Mouse (Mus musculus) neural tube, embryonic 10.5 days (tissue): ENCODE data around the gene Trim47.
"Not testable (repeated sequence)": the region's sequence is repeated elsewhere in the genome, so short reads cannot be mapped to it uniquely, and the experiment has no call there.

Experiments used
- DNase-seq: peaks from one replicate; pipeline ENCODE4 v3.0.0-alpha.2; 2017; ENCODE audit warnings: low spot score; ENCODE audit errors: extremely low spot score

Trim47 gene

GRCm38 (mm10) chr11:116107777-116108285 lies 19.2 kb downstream of the Trim47 start:
- peak; percentile 42 for DNase-seq

DNA sequence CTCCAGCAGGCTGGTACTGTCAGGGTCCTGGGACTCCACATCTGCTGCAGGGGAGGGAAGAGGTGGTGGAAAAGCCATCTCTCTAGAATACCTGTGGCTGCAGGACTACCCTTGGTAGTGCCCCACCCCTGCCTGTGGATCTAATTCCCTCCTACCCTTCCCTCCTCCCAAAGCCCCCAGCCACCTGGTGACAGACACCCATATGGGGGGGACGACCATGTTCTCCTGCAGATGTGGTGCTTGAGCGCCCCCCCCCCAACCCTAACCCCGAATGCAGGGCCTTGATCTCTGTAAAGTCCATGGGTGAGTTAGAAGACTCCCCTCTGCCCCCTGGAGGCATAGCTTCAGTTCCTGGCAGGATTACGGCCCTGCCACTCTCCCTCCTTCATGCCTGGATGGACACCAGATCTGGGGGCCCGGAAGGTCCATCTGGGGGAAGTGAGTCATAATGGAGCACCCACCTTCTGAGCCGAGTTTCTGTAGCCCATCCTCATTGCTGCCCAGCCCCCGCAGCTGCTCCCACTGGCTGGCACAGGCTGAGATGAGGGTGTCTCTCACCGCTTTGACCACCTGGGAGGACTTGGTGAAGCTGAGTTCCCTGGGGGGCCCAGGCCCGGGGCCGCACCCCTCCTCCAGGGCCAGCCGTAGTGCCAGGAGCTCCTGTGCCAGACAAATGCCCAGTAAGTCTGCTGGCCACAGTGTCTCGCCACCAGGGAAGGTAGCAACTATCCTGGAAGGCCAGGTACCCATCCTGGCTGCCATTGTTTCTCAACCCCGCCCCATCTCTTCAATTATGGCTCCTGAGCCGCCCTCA lies 19.8 kb downstream of the Trim47 start:
- DNase-seq = no peak

DNA sequence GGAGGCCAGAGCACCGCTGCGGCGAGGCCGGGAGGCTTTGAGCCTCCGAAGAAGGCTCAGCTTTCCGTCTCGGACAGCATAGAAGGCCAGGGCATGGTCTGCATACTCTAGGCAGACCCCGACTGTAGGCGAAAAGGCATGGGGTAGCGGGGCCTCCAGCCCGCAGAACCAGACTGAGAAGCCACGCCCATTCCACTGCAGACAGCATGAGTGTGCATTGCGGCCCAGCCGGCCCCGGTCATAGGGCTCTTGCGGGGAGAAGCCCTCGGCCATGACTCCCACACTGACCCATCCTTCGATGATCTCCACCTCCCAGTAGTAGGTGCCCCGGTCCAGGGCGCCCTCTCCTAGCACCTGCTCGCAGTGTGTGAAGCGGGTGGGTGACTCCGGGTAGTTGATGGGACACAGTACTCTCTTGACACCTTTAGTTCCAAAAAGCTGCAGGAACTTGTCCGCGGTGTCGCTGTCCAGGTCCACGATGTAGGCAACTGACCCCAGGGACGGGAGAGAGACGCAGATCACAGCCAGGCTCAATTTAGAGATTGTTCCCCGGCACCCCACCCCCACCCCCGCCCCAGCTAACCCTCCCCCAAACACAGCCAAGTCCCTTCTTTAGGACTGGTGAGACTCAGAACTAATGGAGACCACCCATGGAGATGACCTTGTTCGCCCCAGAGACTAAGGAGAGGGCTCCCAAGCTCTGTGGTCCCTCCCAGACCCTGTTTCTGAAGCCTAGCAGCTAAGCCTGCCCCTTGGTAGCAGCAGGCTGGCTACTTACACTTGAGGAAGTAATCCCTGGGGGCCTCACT lies 20.7 kb downstream of the Trim47 start:
- peak; percentile 50 for DNase-seq

- no peak for DNase-seq
Observed at GRCm38 (mm10) chr11:116105065-116105464, 21.9 kb downstream of the Trim47 start.

DNA sequence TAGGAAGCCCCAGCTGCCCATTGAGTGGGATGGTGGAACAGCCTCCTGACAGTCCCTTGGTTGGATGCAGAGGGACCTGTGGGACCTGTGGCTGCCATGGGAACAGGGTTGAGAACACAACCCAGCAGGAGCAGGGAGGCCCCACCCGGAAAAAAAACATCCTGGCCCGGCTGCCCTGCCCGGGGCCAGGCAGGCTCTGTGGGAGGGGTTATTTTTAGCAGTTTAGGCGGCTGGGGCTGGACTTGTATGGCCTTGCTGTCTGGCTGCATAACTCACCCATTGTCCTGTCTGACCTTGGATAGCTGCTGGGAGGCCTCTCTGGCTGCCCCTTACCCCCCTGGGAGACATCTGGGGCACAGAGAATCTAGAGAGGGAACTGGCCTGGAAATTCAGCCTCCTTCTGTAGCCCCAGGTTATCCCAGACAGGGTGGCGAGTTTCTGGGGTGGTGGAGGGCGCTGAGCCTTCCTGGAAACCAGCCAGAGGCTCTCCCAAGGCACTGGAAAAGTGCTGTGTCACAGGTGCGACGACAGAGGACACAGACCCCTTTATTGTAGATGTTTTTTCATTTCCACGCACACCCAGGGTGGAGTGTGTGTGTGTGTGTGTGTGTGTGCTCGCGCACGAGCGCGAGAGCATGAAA lies 22.9 kb downstream of the Trim47 start:
- peak; percentile 56 for DNase-seq

DNA sequence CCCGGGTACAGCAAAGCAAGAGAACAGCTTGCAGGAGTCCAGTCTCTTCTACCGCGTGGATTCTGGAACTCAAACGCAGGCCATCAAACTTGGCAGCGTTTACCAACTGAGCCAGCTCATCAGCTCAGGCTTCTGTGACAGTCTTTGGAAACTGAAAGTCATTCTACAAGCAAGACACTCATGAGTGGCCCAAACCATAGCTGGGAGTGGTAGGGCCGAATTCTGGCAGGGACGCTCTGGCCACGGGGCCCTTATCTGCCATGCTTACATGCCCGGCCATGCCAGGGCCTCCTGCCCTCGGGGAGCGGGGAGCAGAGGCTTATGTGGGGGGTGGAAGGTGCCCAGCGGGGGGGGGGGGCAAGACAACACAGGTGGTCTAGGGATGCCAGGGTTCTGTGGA lies 23.4 kb downstream of the Trim47 start:
- no peak for DNase-seq

- DNase-seq = no peak
Observed at GRCm38 (mm10) chr11:116102472-116102871, 24.5 kb downstream of the Trim47 start.

DNA sequence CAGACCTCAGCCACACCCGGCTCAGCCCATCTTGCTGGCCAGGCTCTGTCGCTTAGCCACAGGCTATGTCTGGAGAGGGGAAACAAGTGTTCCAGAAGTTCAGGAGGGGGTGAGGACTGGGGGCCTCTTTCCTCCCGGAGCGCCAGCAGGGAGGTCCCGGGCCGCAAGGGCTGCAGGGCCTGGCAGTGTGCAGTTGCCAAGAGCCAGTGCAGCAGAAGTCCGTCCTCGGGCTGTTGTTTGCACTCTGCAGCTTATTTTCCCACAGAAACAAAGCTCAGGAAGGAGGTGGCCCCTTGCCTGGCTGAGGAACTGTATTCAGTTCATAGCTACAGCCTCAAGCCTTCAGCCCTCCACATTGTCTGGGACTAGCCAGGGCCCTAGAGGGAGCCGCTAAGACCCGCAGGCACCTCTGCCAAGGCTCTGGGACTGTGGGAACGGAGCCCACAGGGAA lies 25.1 kb downstream of the Trim47 start:
- no peak for DNase-seq

DNA sequence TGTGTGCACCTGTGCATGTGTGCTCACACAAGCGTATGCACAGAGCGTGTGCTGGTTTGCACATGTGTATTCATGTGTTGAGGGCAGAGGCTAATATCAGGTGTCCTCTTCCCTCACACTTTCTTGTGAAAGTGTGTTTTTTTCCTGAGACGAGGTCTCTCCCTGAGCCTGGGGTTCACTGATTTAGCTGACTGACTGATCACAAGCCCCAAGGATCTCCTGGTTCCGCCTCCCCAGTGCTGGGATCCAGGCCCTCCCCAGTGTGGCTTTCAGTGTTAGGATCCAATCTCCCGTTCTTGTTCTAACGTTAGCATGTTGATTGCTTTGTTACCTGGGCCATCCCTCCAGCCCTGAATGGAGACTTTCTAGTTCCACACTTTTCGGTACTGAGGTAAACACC lies 26.2 kb downstream of the Trim47 start:
- no peak for DNase-seq

GRCm38 (mm10) chr11:116100385-116100784 lies 26.6 kb downstream of the Trim47 start:
- DNase-seq = no peak

DNA sequence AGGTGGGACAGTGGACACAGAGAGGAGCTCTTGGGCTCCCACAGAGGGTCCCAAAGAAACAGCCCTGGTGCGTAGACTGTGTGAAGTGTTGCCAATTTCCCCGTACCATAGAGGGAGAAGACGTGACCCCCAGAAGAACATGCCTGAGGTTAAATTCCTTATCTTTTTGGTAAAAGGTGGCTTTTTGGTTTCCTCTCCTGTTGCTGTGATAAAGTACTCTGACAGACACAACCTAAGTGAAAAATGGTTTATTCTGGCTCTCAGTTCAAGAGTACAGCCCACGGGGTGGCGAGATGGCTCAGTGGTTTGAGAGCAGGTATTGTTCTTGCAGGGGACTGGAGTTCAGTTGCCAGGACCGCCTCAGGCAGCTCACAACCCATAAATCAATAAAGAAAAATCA lies 27.5 kb downstream of the Trim47 start:
- no peak for DNase-seq

GRCm38 (mm10) chr11:116098711-116099460 lies 28.1 kb downstream of the Trim47 start:
- no peak for DNase-seq

- no peak for DNase-seq
Observed at GRCm38 (mm10) chr11:116096213-116097108, 30.5 kb downstream of the Trim47 start.

DNA sequence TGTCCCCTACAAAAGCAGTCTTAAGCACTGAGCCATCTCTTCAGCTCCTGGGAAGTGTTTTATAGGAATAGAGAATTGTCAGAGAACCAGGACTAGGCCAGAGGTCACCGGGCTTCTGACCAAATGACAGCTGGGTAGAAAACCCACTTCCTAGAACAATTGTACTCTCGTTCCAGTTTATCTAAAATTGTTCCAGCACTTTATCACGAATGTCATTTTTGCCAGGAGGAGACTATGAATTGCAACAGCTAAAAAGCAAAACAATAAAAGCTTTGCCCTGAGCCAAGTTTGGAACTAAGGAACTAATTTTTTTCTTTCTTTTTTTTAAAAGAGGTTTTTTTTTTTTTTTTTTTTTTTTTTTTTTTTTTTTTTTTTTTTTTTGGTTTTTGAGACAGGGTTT lies 31.4 kb downstream of the Trim47 start:
- no peak for DNase-seq

DNA sequence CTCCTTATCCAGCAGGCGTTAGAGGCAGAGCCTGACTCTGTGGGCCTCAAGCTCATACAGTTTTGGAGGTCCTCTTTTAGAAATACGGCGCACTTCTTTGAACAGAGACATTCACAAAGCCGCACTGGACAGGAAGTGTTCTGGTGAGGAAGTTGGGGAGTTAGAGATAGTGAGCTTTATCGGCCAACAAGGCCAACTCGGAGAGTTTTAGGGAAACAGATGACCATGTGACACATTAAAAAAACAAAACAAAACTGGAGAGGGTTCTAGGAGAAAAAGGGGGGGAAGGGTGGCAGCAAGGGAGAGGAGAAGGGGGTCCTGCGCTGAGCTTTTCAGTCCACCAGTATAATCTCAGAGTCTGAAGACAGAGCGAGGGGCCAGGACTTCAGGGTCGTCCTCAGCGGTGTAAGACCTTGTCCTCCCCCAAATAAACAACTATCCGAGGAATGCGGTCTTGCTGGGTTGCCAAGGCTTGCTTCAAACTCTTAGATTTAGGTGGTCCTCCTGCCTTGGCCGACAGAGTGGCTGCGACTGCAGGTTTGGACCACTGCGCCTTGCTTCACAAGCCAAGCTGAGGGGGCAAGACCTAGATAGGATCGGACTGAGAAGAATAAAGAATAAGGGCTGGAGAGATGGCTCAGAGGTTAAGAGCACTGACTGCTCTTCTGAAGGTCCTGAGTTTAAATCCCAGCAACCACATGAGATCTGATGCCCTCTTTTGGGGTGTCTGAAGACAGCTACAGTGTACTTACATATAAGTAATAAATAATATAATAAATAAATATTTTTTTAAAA lies 33.0 kb downstream of the Trim47 start:
- no peak for DNase-seq

GRCm38 (mm10) chr11:116092959-116093358 lies 34.1 kb downstream of the Trim47 start:
- DNase-seq = not testable (repeated sequence)

- DNase-seq = no peak
Observed at GRCm38 (mm10) chr11:116091591-116091990, 35.4 kb downstream of the Trim47 start.

DNA sequence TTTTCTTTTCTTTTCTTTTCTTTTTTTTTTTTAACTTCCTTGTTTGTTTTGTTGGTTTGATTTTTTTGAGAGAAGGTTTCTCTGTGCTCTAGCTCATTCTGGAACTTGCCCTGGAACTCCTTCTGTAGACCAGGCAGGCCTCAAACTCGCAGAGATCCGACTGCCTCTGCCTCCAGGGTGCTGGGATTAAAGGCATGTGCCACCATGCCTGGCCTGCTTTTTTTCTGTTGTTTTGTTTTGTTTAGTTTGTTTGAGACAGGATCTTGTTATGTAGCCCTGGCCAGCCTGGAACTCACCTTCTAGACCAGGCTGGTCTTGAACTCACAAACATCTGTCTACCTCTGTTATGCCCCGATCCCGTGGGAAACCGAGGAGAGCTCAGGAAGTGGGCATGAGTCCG lies 37.5 kb downstream of the Trim47 start:
- DNase-seq = no peak

- no peak for DNase-seq
Observed at GRCm38 (mm10) chr11:116088741-116089394, 38.1 kb downstream of the Trim47 start.
